Mouse (Mus musculus) left cerebral cortex, adult 2 months (tissue): ENCODE results near the gene Slc25a5. TPM values are rescaled to one million over a fixed set of nuclear protein-coding genes. Genes with fewer than 3 reads are reported as not detected.
A peak's percentile ranks its signal among the peaks of the same experiment; 100 is the strongest.

Experiments used
- DNase-seq, 2 experiments: peaks; one replicate each; pipeline ENCODE4 v3.0.0; 2021 to 2022; ENCODE audit warnings: low spot score in 2 of 2, mixed read lengths in 1 of 2; ENCODE audit errors: extremely low spot score in 1 of 2
- H3K27ac ChIP-seq: fragments of 200-600 bp; 2 replicates; pipeline ENCODE4 v1.8.1; 2022
- H3K4me3 ChIP-seq: fragments of 200-600 bp; 2 replicates; pipeline ENCODE4 v1.8.1; 2022
- CTCF ChIP-seq: fragments of 200-600 bp; IDR thresholded peaks from 2 replicates; pipeline ENCODE4 v1.8.1; 2022; ENCODE audit warnings: antibody characterized with exemption, mild to moderate bottlenecking, moderate library complexity
- intact Hi-C: fragments of 180-260 bp; cut with DNase I; formaldehyde crosslinking; loops from one replicate; pipeline ENCODE4 v1.15.1; 2025
- total RNA-seq, 2 experiments: library from RNA; stranded (reverse); gene quantifications; 2 replicates each; pipeline ENCODE4 v1.2.3; 2021

Slc25a5 gene
- total RNA-seq, 2 experiments from 2014 or later = 302 to 310 TPM

DNA sequence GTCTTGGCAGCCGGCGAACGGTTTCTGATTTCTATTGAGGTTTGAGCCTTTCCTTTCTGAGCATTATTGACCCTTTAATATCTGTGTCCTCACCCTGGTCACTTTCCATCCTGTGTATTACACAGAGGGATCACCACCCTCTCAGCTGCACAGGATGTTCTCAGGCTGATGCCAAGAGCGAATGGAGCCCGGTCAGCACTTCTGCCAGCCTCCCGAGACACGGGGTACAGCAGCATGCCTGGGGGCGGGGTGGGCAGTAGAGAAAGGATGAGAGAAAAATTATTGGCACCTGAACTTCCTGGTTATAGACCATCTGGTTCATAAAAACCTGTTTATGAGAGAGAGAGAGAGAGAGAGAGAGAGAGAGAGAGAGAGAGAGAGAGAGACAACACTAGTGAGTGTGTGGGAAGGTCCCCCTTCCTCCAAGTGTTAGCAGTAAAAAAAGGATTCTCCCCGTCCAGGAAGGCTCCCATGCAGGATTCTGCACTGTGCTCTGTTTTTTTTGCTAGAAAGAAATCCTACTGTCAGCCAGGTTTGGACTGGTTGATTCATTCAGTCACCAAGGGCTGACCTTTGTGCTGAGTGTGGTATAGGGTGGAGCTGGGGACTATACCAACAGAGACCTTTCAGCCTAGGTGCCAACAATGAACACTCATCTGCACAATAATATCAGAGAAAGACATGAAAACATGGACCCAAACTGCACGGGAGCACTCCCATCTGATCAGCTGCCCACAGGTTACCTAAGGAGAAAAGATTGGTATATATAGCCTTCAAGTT lies 28.7 kb downstream of the Slc25a5 start:
- DNase-seq = no peak
- intact Hi-C loops = no loop called here
- Histone ChIP-seq H3K4me3 (no peak overlapping the region), H3K27ac (no peak overlapping the region)
- no peak for TF ChIP-seq CTCF

DNA sequence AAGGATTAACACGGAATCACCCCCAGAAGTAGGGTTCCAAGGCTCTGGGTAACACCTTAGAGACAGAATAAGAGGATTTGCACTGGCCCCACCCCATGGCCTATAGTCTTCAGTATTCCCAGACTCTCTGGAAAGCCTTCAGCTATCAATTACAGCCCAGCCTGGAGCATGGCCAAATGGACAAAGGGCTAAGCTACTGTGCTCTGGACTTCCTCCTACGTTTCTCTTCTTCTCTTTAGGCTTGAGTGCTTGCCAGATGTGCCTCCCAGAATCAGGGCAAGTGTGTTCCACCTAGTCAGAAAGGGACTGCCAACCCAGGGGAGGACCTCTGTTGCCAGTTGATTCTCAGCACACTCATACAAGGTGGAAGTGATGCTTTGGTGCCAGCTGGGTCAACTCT lies 29.6 kb downstream of the Slc25a5 start:
- Histone ChIP-seq H3K4me3 (no peak overlapping the region), H3K27ac (no peak overlapping the region)
- no peak for DNase-seq
- intact Hi-C loops = no loop called here
- no peak for TF ChIP-seq CTCF

DNA sequence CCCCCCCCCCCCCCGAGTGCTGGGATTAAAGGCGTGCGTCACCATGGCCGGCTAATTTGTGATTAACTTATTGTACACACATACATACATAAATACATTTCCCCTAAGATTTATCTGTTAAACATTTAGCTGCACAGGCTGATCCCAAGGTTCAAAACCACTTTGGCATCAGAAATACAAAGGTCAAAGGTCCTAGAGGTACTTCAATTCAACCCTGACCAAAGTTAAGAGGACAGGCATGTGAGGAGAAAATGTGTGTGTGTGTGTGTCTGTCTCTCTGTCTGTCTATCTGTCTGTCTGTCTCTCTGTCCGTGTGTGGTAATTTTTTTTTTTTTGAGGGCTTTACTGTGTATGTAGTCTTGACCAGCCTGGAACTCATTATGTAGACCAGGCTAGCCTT lies 31.4 kb downstream of the Slc25a5 start:
- no peak for DNase-seq
- TF ChIP-seq CTCF = no peak
- no peak overlapping the region for H3K4me3 ChIP-seq
- intact Hi-C loops = no loop called here
- no peak overlapping the region for H3K27ac ChIP-seq

DNA sequence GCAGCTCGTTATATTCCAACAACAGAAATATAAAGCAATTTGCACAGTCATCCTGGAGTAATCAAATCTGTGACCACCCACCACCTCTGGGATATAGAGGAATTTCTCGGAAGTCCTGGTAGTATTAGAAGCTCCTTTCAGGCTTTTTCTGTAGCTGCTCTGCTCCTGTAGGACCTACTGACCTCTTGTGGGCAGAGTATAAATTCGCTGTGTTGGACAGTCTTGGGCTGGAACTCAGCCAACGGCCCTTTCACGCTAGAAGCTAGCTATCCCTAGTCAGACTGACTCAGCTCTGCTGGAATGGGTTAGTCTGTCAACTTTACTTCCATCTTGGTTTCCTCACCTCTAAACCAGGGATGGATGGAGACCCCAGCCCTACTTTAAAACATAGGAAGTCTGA lies 34.8 kb downstream of the Slc25a5 start:
- DNase-seq = no peak
- no peak overlapping the region for H3K4me3 ChIP-seq
- no peak overlapping the region for H3K27ac ChIP-seq
- TF ChIP-seq CTCF = peak; percentile 19
- intact Hi-C loops = loop anchor here (5.0 to 10.0 kb wide), 3 partner anchors 72 to 325 kb away; partner anchors contain the start of gene Nkrf

DNA sequence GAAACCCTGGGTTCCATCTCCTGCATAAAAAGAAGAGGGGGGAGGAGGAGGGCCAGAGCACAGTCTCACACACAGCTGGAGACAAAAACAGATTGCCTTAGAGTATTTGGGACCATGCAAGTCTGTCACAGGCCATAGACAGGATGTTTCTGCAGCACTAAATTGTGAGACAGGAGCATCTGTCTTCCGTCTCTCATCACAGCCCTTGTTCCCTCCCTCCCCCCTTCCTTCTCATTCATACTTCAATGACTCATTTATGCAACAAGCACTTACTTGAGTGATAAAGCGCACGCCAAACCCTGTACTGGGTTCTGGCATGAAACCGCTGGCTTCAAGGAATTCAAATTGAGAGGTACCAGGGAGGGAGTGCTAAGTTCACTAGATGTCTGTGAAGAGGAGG lies 36.2 kb downstream of the Slc25a5 start:
- intact Hi-C loops = loop anchor here (5.0 to 10.0 kb wide), 3 partner anchors 71 to 327 kb away; partner anchors contain the start of gene Nkrf
- TF ChIP-seq CTCF = no peak
- no peak overlapping the region for H3K27ac ChIP-seq
- no peak for DNase-seq
- H3K4me3 ChIP-seq = no peak overlapping the region

DNA sequence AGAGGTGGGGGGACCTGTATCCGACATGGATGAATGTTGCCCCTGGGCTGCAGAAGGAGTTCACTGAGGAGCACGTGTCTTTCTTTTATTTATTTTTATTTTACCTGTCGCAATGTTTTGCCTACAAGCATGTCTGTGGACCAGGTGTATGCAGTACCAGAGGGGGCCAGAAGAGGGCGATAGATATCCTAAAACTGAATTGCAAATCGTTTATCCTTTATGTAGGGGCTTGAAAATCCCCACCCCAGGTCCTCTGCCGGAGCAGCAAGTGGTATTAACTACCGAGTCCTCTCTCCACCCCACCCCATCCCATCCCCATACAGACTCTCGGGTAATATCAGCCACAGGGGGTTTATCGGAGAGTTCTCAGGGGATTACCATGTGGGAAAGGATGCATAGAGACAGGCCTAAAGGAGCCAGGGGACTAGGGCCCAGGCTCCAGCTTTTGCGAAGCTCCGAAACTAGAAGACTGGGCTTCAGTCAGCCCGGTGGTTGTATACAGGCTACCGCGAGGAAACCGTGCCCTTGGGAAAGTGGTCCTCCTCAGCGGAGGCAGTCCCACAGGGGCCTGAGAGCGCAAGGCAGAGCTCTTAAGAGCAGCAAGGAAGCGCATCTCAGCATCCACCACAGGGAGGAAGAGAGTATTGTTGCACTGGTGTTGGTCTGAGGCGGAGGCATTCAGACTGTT lies 38.1 kb downstream of the Slc25a5 start:
- intact Hi-C loops = loop anchor here (5.0 to 10.0 kb wide), 3 partner anchors 69 to 329 kb away; partner anchors contain the start of gene Nkrf
- Histone ChIP-seq H3K27ac (no peak overlapping the region), H3K4me3 (no peak overlapping the region)
- peak; percentile 29 to 65 for DNase-seq
- TF ChIP-seq CTCF = peak; percentile 77

DNA sequence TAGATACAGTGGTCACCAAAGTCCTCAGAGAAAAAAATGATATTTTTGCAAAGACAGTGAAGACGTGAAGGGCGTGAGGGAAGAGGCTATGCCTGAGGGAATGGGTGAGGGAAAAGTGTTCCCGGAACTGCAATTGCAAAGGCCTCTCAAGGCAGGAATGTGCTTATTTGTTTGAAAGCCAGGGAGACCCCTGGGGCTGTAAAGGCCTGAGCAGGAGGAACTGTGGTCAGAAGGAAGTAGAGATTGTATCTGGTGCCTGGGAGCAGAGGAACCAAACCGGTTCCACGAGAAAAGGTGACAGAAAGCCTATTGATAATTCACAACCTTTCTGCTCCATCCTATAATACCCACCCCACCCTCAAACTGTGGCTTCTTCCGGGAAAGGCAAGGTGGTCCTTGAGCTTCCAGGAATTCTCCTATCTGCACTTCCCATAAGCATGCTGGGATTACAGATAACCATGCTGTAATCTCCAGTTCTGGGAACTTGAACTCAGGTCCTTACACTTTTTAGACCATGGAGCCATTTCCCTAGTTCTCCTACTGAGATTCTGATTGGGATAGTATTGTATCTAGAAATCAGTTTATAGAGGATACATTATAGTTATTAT lies 41.7 kb downstream of the Slc25a5 start:
- H3K27ac ChIP-seq = no peak overlapping the region
- no peak for DNase-seq
- no peak for TF ChIP-seq CTCF
- intact Hi-C loops = loop anchor here (10.0 kb wide), 2 partner anchors 238 to 332 kb away; no protein-coding TSS in a partner anchor
- no peak overlapping the region for H3K4me3 ChIP-seq

DNA sequence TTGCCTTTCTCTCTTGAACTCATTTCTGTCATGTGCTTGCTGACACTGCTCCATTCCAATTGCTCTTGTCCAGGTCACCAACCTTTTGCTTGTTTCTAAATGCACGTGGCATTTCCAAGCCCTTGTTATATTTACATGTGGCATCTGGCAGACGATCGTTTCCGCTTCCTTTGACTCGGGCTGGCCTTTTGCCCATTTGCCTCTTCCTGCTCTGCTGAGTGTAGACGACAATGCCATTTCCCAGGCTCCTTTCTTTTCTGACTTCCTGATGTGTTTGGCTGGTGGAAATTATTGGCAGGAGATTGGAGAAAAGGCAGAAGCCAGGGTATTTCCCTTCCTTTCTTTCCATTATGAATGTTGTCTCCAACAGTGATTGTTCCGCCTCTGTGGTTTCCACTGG lies 43.9 kb downstream of the Slc25a5 start:
- Histone ChIP-seq H3K4me3 (no peak overlapping the region), H3K27ac (no peak overlapping the region)
- TF ChIP-seq CTCF = no peak
- DNase-seq = no peak
- intact Hi-C loops = loop anchor here (10.0 kb wide), 2 partner anchors 235 to 335 kb away; no protein-coding TSS in a partner anchor

DNA sequence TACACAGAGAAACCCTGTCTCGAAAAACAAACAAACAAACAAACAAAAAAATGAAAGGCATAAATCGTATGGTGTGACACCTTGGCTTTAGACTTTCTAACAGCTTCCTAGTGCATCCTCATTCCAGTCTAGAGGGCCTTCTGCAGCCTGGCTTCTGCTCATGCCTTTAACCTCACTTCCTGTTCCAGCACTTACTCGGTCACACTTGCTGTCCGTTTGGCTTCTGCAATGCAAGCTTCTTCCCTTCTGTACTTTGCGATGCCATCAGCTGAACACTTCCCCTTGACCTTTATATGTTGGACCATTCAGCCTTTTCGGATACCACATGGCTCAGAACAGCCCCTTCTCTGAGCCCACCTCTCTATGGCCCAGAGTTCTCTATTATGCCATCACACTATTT lies 46.2 kb downstream of the Slc25a5 start:
- TF ChIP-seq CTCF = no peak
- H3K4me3 ChIP-seq = no peak overlapping the region
- intact Hi-C loops = no loop called here
- H3K27ac ChIP-seq = no peak overlapping the region
- no peak for DNase-seq

DNA sequence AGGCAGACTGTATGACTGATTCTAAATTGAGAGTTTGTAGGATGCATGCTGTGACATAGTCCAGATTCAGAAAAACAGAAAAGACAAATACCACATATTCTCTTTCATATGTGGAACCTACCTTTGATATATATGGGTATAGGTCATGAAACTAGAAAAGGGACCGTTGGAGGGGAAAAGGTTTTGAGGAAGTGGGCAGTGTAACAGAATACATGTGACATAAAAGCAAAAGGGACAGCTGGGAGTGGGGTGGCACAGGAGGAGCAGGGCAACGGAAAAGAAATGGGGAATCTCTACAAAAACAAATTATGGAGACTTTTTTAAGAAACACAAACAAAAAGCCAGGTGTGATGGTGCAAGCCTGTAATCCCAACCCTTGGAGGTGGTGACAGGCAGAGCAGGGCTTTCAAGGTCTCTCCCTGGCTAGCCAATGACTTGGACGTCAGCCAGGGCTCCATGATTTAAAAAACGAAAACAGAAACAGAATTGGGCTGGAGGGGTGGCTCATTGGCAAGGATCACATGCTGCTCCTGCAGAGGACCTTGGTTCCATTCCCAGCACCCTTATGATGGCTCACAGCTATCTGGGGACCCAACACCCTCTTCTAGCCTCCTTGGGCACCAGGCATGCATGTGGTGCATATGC lies 48.0 kb downstream of the Slc25a5 start:
- intact Hi-C loops = no loop called here
- no peak for DNase-seq
- Histone ChIP-seq H3K4me3 (no peak overlapping the region), H3K27ac (no peak overlapping the region)
- no peak for TF ChIP-seq CTCF

DNA sequence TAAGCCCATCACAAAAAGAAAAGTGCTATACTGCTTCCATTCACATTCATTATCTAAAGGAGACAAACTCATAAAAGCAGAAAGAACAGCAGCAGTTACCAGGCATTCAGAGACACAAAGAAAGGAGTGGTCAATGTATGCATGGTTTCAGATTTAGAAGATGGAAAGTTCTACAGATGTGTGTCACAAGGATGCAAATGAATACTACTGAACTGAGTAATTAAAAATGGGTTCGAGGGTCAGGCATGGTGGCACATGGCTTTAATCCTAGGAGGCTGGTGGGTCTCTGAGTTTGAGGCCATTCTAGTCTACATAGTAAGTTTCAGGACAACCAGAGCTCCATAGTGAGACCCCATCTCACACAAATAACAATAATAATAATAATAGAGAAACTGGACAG lies 51.7 kb downstream of the Slc25a5 start:
- no peak overlapping the region for H3K27ac ChIP-seq
- TF ChIP-seq CTCF = no peak
- H3K4me3 ChIP-seq = no peak overlapping the region
- no peak for DNase-seq
- intact Hi-C loops = no loop called here

Other genes starting within 250 kb of the Slc25a5 start
- 100 to 1,000 TPM; 281 to 282 TPM for gene Pgrmc1, start 197.4 kb upstream of the Slc25a5 start, total RNA-seq
- 10 to 100 TPM; 12.3 to 13.1 TPM for gene Akap17b, start 150.3 kb upstream of the Slc25a5 start, total RNA-seq
- under 1 TPM in 1 of 2 experiments, not detected in 1; 0.41 TPM for gene Slc25a43, start 52.0 kb upstream of the Slc25a5 start, total RNA-seq
- gene Ube2a, start 78.2 kb downstream of the Slc25a5 start, total RNA-seq = 10 to 100 TPM; 42.3 to 44.0 TPM
- 10 to 100 TPM; 36.6 to 37.7 TPM for gene C330007P06Rik, start 78.5 kb downstream of the Slc25a5 start, total RNA-seq
- gene Nkrf, start 107.2 kb downstream of the Slc25a5 start, total RNA-seq = 10 to 100 TPM; 34.8 to 34.9 TPM
- gene Sept6, start 196.1 kb downstream of the Slc25a5 start, total RNA-seq = 10 to 100 TPM; 56.9 to 59.2 TPM